Mouse (Mus musculus) embryo, embryonic 10 days (tissue): ENCODE results near the gene 9430007A20Rik.
"Not testable (repeated sequence)": the region's sequence is repeated elsewhere in the genome, so short reads cannot be mapped to it uniquely, and the experiment has no call there.

Experiments
- DNase-seq: peaks from one replicate; pipeline ENCODE4 v3.0.0-alpha.2; 2015; ENCODE audit warnings: low spot score

The 9430007A20Rik gene

DNA sequence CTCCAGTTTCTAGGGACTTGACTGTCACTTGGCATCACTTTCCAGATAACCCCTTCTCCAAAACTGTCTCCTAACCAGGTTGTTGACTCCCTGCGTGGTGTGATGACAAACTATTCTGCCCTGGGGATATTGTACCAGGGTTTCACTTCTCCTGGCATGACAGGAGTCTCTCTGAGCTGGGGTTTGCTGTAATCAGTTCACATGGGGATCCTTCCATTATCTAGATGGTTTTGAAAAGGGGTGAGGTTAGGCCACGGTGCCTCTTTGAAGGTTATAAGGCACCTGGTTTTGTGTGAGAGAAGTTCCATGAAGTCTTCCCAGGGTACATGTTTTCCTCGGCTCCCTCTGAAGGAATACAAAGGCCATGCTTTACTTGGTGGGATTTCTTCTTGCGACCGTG lies at the start of gene 9430007A20Rik:
TSS of gene 9430007A20Rik (plus strand) at position 301 of the 400 bp plus-strand sequence.
- no peak for DNase-seq

DNA sequence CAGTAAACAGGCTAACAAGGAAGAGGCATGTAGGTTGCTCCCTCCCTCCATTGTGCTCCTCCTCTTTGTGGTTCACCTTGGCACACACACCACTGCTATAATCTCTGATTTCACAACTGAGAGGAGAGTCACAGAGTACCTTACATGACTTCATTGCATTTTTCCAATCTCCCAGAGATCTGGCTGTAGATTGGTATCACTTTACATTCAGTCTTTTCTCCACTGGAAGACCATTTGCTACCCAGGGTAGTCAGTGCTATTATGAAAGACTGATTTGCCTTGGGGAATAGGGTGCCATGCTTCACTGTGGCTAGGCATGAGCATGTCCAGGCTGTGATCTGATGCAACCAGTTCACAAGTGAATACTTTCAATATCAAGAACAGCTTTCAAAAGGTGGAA lies 26.3 kb upstream of the 9430007A20Rik start:
- DNase-seq = no peak

DNA sequence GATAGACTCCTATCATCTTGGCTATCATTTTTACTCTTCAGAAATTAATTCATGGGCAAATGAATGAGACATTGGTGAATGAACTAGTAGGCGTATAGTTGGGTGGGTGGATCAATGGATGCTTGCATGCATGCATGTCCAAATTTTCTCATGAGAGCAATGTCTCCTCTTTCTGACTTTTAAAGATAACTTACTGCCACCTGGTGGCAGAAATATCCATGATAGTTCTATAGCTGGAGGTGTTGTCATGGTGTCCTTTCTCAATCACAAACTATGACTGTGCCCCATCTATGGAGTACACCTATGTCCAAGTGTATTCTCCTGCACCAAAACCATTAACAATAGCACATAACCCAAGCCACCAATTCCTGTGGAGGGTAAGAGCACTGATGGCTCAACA lies 13.1 kb upstream of the 9430007A20Rik start:
- no peak for DNase-seq

DNA sequence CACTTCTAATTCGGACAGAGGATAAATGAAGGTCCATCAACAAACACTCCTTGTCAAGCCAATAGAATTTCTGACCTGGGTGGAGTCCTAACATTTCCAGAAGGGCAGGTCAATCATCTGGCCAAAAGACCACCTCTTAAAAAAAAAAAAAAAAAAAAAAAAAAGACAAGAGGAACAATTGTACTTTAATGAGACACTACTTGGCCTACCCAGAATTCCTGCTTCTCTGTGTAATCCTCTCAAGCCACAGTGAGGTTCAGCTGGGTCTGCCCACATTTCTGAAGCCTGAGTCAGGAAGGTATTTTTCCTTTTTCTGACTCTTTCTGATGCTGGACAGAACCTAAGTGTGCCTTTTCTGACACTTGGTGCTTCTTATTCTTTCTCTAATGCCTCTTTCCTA lies 25.1 kb downstream of the 9430007A20Rik start:
- no peak for DNase-seq

DNA sequence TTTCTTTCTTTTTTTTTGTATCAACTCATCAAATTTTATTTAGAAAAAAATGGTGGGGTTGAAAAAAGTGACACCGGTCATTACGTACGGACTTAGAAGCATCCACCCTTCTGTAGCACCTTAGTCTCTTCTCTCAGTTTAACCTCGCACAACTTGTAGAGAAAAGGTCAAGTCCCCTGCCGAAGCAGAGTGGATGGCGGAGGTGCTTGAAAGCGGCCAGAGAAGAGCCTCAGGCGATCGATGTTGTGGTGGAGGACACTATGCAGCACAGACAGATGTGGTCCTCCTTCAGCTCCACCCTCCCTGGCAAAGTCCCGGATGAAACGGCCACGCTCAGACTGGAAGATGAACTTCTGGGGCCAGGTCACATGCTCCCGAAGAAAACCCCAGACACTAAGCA lies 25.7 kb downstream of the 9430007A20Rik start:
- DNase-seq = not testable (repeated sequence)

DNA sequence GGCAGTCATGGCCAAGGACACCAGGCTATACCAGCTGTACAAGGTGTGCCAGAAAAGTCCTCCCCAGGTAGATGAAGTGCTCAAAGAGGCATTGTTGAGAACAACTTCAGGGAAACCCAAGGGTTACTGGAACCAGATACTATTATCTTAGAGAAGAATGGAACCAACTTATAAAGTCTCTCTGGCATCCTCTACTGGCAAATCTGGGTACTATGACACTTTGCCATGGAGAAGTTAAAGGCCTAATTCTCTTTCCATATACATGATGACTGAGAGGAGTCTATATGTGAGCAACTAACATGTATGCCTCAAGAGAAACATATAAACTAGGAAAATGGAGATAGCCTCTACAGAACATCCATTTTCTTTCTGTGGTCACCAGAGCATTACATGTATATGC lies 31.5 kb downstream of the 9430007A20Rik start:
- DNase-seq = no peak

DNA sequence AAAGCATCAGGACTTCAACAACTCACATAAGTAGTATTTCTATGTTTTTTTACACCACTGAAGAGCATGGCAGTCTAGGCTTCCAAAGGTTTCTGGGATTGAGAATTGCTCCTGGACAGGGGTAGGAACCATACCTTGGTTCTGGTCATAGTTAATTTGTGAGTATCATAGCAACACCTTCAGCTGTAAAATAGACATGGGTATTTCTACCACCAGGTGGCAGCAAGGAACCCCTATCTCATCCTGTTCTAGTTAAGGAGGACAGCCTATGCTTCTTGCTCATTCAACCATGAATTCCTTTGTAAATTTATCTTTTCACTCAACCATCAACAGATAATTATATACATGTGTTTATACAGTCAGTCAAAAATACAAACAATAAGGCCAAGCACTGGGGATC lies 40.2 kb downstream of the 9430007A20Rik start:
- DNase-seq = no peak

DNA sequence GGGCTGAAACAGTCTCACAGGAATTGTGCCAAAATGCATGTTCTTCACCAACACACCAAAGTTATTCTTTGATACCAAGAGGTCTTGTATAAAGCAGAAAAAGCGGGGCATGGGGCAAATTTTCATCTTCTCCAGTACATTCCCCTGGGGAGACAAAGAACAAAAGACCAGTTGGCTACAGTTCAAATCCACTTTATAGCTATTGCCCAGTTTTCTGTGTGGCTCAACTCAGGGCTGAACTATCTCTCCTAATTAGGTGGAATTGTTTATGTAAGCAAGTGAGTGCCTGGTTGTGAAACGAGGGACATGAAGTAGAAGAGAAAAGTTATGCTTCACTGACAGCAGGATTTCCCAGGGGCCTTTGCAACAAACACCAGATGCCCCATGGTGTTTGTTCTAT lies 41.6 kb downstream of the 9430007A20Rik start:
- no peak for DNase-seq

DNA sequence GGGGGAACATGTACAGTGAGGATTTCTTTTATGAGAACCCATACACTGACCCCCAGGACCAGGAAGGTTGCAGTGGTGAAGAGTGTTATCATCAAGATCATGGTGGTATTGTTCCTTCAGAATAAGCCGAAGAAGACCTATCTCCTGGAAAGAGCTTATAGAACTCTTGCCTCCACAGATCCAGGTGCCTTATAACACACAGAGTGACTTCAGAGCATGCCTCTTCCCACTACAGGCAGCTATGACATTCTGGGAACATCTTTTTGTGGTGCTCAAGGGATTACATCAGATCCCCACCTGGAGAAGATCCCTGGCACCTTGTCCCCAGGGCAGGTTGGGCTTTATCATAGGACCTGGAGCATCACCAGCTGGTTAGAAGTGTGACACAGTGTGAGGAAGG lies 45.4 kb downstream of the 9430007A20Rik start, which contains the start of gene Gm13124:
TSS of gene Gm13124 (minus strand) at position 101 of the 400 bp plus-strand sequence.
- no peak for DNase-seq

DNA sequence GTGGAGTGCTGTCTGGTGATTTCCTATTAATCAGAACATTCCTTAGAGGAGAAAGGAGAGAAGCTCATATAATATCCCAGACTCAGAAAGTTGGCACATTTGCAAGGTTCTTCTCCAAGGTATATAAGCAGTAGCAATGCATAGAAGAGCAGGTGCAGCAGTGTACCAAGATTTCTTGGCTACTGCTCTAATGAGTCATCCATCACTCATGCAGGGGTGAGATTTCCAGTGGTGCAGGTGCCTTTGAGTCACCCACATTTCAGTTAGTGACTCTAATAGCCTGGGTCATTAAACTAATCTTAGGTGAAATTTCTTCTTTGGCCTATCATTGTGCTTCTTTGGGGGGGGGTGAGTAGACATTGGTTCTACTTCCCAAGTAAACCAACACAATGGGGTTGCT lies 48.1 kb downstream of the 9430007A20Rik start:
- DNase-seq = no peak
